Mouse (Mus musculus): ENCODE measurements around the gene Casc3. TPM values are rescaled to one million over a fixed set of nuclear protein-coding genes. Genes with fewer than 3 reads are reported as not detected.
"Not testable (repeated sequence)": the region's sequence is repeated elsewhere in the genome, so short reads cannot be mapped to it uniquely, and the experiment has no call there.

Casc3 gene
- total RNA-seq, 2 experiments from 2014 or later, result 17.4 to 21.9 TPM

- Histone ChIP-seq H3K27ac (peak within 1 kb of the TSS; percentile 98), H3K4me3 (peak within 1 kb of the TSS; percentile 95)
- intact Hi-C loops (cut with DNase I), result loop anchor here (2.0 kb wide), 1 partner anchor 14 kb away; no protein-coding TSS in a partner anchor
- DNase-seq, result peak; percentile 95
- TF ChIP-seq CTCF (IDR thresholded peaks at IDR 0.05), result peak; percentile 7; the same call in 1 of the 2 replicates
Measured at GRCm38 (mm10) chr11:98795015-98795713, 9.5 kb upstream of the Casc3 start, which contains the start of gene Msl1. Msl1 (plus strand) TSS chr11:98795516.

- DNase-seq, result peak; percentile 80
- H3K4me3 ChIP-seq, result peak overlapping the region; percentile 95
- H3K27ac ChIP-seq, result peak overlapping the region; percentile 98
- intact Hi-C loops (cut with DNase I), result loop anchor here (2.0 kb wide), 1 partner anchor 13 kb away; no protein-coding TSS in a partner anchor
- TF ChIP-seq CTCF (IDR thresholded peaks at IDR 0.05), result peak; percentile 35; the same call in 1 of the 2 replicates
Measured at GRCm38 (mm10) chr11:98795714-98796514, 8.8 kb upstream of the Casc3 start.

- Histone ChIP-seq H3K4me3 (peak overlapping the region; percentile 95), H3K27ac (peak overlapping the region; percentile 98)
- no peak for TF ChIP-seq CTCF (IDR thresholded peaks at IDR 0.05)
- intact Hi-C loops (cut with DNase I), result no loop called here
- peak; percentile 73 for DNase-seq
Measured at GRCm38 (mm10) chr11:98796515-98797216, 8.0 kb upstream of the Casc3 start.

DNA sequence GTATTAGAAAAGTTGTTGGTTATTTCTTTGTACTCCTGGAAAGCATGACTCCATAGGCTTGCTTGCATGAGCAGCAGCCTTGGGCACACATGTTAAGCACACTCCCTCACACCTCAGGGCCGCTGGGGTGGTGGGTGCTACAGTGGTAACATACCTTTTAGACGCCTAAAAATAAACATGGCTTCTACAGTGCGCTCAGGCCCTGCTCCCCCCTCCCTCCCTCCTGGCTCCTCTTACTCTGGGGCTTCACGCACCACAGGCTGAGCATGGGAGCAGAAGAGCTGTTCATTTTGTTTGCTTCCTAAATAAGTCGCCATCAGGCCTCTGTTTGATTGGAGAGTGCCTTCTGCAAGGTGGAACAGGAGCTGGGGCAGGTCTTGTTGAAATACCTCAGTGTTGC lies 7.4 kb upstream of the Casc3 start:
- DNase-seq, result peak; percentile 51
- intact Hi-C loops (cut with DNase I), result no loop called here
- no peak for TF ChIP-seq CTCF (IDR thresholded peaks at IDR 0.05)
- H3K27ac ChIP-seq, result peak overlapping the region; percentile 98
- peak overlapping the region; percentile 95 for H3K4me3 ChIP-seq

DNA sequence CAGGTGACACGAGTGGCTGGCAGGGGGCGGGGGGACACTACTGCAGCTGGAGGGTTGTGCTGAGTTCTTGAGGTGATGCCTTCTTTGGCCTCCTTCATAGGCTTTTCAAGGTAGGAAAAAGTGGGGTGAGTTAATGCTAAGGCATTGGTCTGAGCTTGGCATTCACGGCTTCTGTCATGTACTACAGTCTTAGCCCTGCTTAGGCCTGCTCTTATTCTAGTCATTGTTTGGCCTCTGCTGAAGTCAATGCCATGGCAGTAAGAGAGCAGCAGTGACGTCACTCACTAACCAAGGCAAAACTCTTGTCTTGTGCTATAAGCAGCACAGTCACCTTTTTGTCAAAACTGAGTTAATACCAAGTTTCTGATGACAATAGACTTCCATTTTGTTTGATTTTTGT lies 6.8 kb upstream of the Casc3 start:
- peak overlapping the region; percentile 98 for H3K27ac ChIP-seq
- TF ChIP-seq CTCF (IDR thresholded peaks at IDR 0.05), result no peak
- DNase-seq, result no peak
- H3K4me3 ChIP-seq, result peak overlapping the region; percentile 95
- intact Hi-C loops (cut with DNase I), result no loop called here

DNA sequence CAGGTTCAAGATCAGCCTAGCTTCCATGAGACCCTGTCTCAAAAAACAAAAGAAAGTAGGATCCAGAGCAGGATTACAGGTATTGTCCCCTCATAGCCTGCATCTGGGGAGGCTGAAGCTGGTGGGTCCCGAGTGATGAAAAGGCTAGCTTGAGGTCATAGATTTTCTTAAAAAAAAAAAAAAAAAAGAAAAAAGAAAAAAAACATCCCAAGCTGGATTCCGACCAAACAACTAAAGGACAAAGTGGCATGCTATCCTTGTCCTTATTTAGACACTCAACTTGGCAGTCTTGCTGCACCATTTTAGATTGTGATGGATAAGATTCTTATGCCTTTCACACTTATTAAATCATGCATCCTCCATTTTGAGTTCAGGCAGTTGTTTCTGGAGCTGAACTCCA lies 3.7 kb downstream of the Casc3 start:
- Histone ChIP-seq H3K27ac (peak overlapping the region; percentile 99), H3K4me3 (no peak overlapping the region; the same call in 1 of the 2 replicates)
- no peak for TF ChIP-seq CTCF (IDR thresholded peaks at IDR 0.05)
- DNase-seq, result no peak
- intact Hi-C loops (cut with DNase I), result loop anchor here (2.0 kb wide), 1 partner anchor 14 kb away; the partner anchor contains the start of gene Msl1

- DNase-seq, result peak; percentile 99
- intact Hi-C loops (cut with DNase I), result loop anchor here (2.0 kb wide), 1 partner anchor 15 kb away; the partner anchor contains the start of gene Msl1
- TF ChIP-seq CTCF (IDR thresholded peaks at IDR 0.05), result peak; percentile 49
Measured at GRCm38 (mm10) chr11:98809457-98810290, 5.0 kb downstream of the Casc3 start.

DNA sequence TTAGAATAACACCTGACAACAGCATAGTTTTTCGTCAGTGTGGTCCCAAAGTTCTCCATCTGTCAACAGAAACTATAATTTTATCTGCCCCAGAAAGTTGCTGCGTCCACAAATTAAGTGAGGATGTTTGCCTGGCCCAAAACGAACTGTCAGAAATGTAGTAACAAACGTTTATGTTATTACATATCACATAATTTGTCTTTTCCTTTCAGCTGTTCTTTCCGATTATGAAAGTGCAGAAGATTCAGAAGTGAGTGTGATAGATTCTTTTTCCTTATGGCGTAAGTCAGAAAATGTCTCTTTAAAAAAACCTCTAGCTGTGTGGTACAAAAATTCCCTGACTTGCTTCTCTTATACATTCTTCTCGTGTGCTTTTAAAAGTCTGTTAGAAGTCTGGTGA lies 6.0 kb downstream of the Casc3 start:
- intact Hi-C loops (cut with DNase I), result no loop called here
- no peak for DNase-seq
- peak overlapping the region; percentile 99 for H3K27ac ChIP-seq
- no peak for TF ChIP-seq CTCF (IDR thresholded peaks at IDR 0.05)
- peak overlapping the region; percentile 83 for H3K4me3 ChIP-seq

More at GRCm38 (mm10) chr11:98809457-98810290, 5.0 kb downstream of the Casc3 start:
- Histone ChIP-seq H3K27ac (peak overlapping the region; percentile 99), H3K4me3 (peak overlapping the region; percentile 83)

DNA sequence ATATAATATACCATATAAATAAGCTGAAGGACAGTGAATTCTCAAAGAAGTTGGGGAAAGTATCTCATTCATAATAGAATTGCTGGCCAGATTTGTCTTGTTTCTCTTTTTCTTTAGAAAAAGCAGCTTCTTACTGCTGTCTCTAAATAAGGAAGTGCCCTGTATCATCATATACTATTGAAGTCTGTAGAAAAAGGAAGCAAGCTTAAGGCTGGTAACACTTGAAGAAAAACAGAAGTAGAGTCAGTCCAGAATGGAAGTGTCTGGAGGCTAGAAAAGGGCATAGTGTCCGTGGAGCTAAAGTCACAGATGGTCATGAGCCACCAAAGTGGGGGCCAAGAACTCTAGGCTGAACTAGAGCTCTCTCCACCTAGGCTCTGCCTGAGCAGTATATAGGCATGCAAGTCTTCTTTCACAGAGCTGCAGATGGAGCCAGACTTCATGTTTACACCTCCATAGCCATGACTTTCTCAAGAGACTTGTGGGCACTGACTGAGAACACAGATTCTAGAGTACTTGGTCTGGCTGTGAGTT lies 12.1 kb downstream of the Casc3 start:
- no peak for TF ChIP-seq CTCF (IDR thresholded peaks at IDR 0.05)
- H3K4me3 ChIP-seq, result no peak overlapping the region
- intact Hi-C loops (cut with DNase I), result no loop called here
- no peak for DNase-seq
- H3K27ac ChIP-seq, result 0 out of 2 replicates have a peak overlapping the region, but pooled peaks have one; percentile 5

DNA sequence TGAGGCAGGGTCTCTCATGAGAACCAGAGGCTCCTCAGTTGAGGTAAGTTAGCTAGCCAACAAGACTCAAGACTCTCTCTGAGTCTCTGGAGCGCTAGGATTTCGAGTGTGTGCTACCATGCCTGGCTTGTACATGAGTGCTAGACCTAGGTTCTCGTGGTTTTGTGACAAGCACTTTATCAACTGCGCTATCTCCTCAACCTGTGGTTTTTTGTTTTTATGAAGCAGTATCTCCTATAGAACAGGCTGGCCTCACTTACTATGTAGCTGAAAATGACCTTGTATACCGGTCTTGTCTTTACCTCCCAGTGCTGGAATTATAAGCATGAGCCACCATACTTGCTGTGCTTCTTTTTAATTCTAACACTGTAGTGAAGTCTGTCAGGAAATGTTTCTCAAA lies 16.3 kb downstream of the Casc3 start:
- intact Hi-C loops (cut with DNase I), result no loop called here
- Histone ChIP-seq H3K27ac (no peak overlapping the region), H3K4me3 (no peak overlapping the region)
- no peak for TF ChIP-seq CTCF (IDR thresholded peaks at IDR 0.05)
- DNase-seq, result no peak

DNA sequence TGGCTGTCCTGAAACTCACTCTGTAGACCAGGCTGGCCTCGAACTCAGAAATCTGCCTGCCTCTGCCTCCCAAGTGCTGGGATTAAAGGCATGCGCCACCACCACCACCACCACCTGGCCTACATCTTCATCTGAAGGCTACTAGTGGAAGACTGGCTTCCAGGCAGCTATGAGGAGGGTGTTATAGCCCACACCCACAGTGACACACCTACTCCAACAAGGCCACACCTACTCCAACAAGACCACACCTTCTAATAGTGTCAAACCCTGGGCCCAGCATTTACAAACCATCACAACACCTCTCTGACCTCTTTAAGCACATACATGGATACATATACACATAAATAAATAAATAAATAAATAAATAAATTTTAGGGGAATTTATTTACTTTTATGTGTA lies 21.4 kb downstream of the Casc3 start:
- H3K27ac ChIP-seq; intact Hi-C loops (cut with DNase I); H3K4me3 ChIP-seq; DNase-seq: not testable (repeated sequence)

Data from gastrocnemius, adult 2 months (tissue).